Mouse (Mus musculus): ENCODE measurements around the gene Ergic1.
A peak's percentile ranks its signal among the peaks of the same experiment; 100 is the strongest.

Ergic1 gene

GRCm38 (mm10) chr17:26560526-26561289, 581 bp upstream of the Ergic1 start:
- no peak for TF ChIP-seq GATA4 (IDR thresholded peaks at IDR 0.05; ENCODE audit: insufficient replicate concordance, low read length)

GRCm38 (mm10) chr17:26561651-26562181, 427 bp downstream of the Ergic1 start, which contains the start of gene Dusp1:
TSS of gene Dusp1 (minus strand) at chr17:26562128.
- no peak for TF ChIP-seq GATA4 (IDR thresholded peaks at IDR 0.05; ENCODE audit: insufficient replicate concordance, low read length)

- TF ChIP-seq GATA4 (IDR thresholded peaks at IDR 0.05; ENCODE audit: insufficient replicate concordance, low read length) = no peak
Observed at GRCm38 (mm10) chr17:26562292-26562691, 1.0 kb downstream of the Ergic1 start.

GRCm38 (mm10) chr17:26563476-26563875, 2.2 kb downstream of the Ergic1 start:
- TF ChIP-seq GATA4 (IDR thresholded peaks at IDR 0.05; ENCODE audit: insufficient replicate concordance, low read length) = no peak

GRCm38 (mm10) chr17:26564439-26564838, 3.1 kb downstream of the Ergic1 start:
- TF ChIP-seq GATA4 (IDR thresholded peaks at IDR 0.05; ENCODE audit: insufficient replicate concordance, low read length) = no peak

GRCm38 (mm10) chr17:26567142-26567817, 6.0 kb downstream of the Ergic1 start:
- TF ChIP-seq GATA4 (IDR thresholded peaks at IDR 0.05; ENCODE audit: insufficient replicate concordance, low read length) = no peak

- no peak for TF ChIP-seq GATA4 (IDR thresholded peaks at IDR 0.05; ENCODE audit: insufficient replicate concordance, low read length)
Observed at GRCm38 (mm10) chr17:26567818-26568173, 6.5 kb downstream of the Ergic1 start.

GRCm38 (mm10) chr17:26569594-26570350, 8.5 kb downstream of the Ergic1 start:
- no peak for TF ChIP-seq GATA4 (IDR thresholded peaks at IDR 0.05; ENCODE audit: insufficient replicate concordance, low read length)

GRCm38 (mm10) chr17:26570651-26571118, 9.4 kb downstream of the Ergic1 start:
- TF ChIP-seq GATA4 (IDR thresholded peaks at IDR 0.05; ENCODE audit: insufficient replicate concordance, low read length) = no peak

GRCm38 (mm10) chr17:26571377-26571776, 10.1 kb downstream of the Ergic1 start:
- TF ChIP-seq GATA4 (IDR thresholded peaks at IDR 0.05; ENCODE audit: insufficient replicate concordance, low read length) = peak; percentile 74; the same call in 1 of the 2 replicates

- TF ChIP-seq GATA4 (IDR thresholded peaks at IDR 0.05; ENCODE audit: insufficient replicate concordance, low read length) = no peak
Observed at GRCm38 (mm10) chr17:26572265-26572664, 11.0 kb downstream of the Ergic1 start.

- no peak for TF ChIP-seq GATA4 (IDR thresholded peaks at IDR 0.05; ENCODE audit: insufficient replicate concordance, low read length)
Observed at GRCm38 (mm10) chr17:26574118-26574517, 12.8 kb downstream of the Ergic1 start.

GRCm38 (mm10) chr17:26574701-26575100, 13.4 kb downstream of the Ergic1 start:
- TF ChIP-seq GATA4 (IDR thresholded peaks at IDR 0.05; ENCODE audit: insufficient replicate concordance, low read length) = no peak

GRCm38 (mm10) chr17:26575786-26576690, 14.7 kb downstream of the Ergic1 start:
- TF ChIP-seq GATA4 (IDR thresholded peaks at IDR 0.05; ENCODE audit: insufficient replicate concordance, low read length) = no peak
